Mouse (Mus musculus): ENCODE results near the gene Chek1. TPM values are rescaled to one million over a fixed set of nuclear protein-coding genes. Genes with fewer than 3 reads are reported as not detected.

Gene Chek1
- 17.9 and 24.3 TPM in 2 replicates for polyA plus RNA-seq (2015; fragmentation: Nextera tagmentation; extraction: Ambion mirVana)

- H3K27ac ChIP-seq (ENCODE audit: low read length) = peak within 1 kb of the TSS; percentile 91
- WGBS = 2% methylated on average over 12 of the region's 12 CpGs
- no peaks in the 10 kb centered on the region for H3K36me3 ChIP-seq (ENCODE audit: control insufficient read depth, insufficient read depth, low read length)
- H3K27me3 ChIP-seq (replicated peaks; ENCODE audit: control insufficient read depth, insufficient read depth, low read length) = no peaks in the 10 kb centered on the region
- ATAC-seq = peak; percentile 26; the same call in 1 of the 2 replicates
- peak within 1 kb of the TSS; percentile 81 for H3K9ac ChIP-seq (ENCODE audit: low read depth, low read length)
- peak within 1 kb of the TSS; percentile 86 for H3K4me3 ChIP-seq (ENCODE audit: low read length)
- peaks cover 7% of the 10 kb centered on the region; the same call in 1 of the 2 replicates for H3K4me1 ChIP-seq (ENCODE audit: control insufficient read depth, insufficient read depth, low read length)
- no peaks in the 10 kb centered on the region for H3K9me3 ChIP-seq (ENCODE audit: control insufficient read depth, low read length)
- peak within 1 kb of the TSS; percentile 93 for H3K4me2 ChIP-seq (ENCODE audit: low read depth, low read length)
Measured at GRCm38 (mm10) chr9:36727034-36727755, at the start of gene Chek1. TSS of gene Chek1 (minus strand) at chr9:36727065.

DNA sequence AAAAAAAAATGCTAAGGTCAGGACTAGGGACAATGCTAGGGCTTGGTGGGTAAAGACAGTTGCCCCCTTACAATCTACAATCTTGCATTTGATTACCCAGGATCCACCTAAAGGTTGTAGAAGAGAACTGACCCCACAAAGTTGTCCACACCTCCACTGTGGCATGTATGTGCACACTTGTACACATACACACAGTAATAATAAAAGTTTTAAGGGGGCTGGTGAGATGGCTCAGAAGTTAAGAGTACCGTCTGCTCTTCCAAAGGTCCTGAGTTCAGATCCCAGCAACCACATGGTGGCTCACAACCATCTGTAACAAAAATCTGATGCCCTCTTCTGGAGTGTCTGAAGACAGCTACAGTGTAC lies 42.2 kb upstream of the Chek1 start:
- Histone ChIP-seq H3K27ac (ENCODE audit: low read length) (no peak overlapping the region), H3K9ac (ENCODE audit: low read depth, low read length) (0 out of 2 replicates have a peak overlapping the region, but pooled peaks have one; percentile 84), H3K36me3 (ENCODE audit: control insufficient read depth, insufficient read depth, low read length) (peaks cover 4% of the 10 kb centered on the region), H3K27me3 (replicated peaks; ENCODE audit: control insufficient read depth, insufficient read depth, low read length) (no peaks in the 10 kb centered on the region), H3K4me3 (ENCODE audit: low read length) (no peak overlapping the region), H3K9me3 (ENCODE audit: control insufficient read depth, low read length) (no peaks in the 10 kb centered on the region), H3K4me1 (ENCODE audit: control insufficient read depth, insufficient read depth, low read length) (peaks cover 9% of the 10 kb centered on the region), H3K4me2 (ENCODE audit: low read depth, low read length) (peak overlapping the region; percentile 60; the same call in 1 of the 2 replicates)
- ATAC-seq = no peak
- 84% methylated on average over 1 of the region's 1 CpGs for WGBS

GRCm38 (mm10) chr9:36768156-36769047 lies 41.5 kb upstream of the Chek1 start:
- H3K36me3 ChIP-seq (ENCODE audit: control insufficient read depth, insufficient read depth, low read length) = peaks cover 4% of the 10 kb centered on the region
- H3K9ac ChIP-seq (ENCODE audit: low read depth, low read length) = peak overlapping the region; percentile 84
- peaks cover 9% of the 10 kb centered on the region for H3K4me1 ChIP-seq (ENCODE audit: control insufficient read depth, insufficient read depth, low read length)
- H3K9me3 ChIP-seq (ENCODE audit: control insufficient read depth, low read length) = no peaks in the 10 kb centered on the region
- peak; percentile 37 for ATAC-seq
- H3K4me2 ChIP-seq (ENCODE audit: low read depth, low read length) = peak overlapping the region; percentile 60
- H3K27me3 ChIP-seq (replicated peaks; ENCODE audit: control insufficient read depth, insufficient read depth, low read length) = no peaks in the 10 kb centered on the region
- peak overlapping the region; percentile 71 for H3K4me3 ChIP-seq (ENCODE audit: low read length)
- WGBS = 13% methylated on average over 25 of the region's 25 CpGs
- H3K27ac ChIP-seq (ENCODE audit: low read length) = peak overlapping the region; percentile 86

DNA sequence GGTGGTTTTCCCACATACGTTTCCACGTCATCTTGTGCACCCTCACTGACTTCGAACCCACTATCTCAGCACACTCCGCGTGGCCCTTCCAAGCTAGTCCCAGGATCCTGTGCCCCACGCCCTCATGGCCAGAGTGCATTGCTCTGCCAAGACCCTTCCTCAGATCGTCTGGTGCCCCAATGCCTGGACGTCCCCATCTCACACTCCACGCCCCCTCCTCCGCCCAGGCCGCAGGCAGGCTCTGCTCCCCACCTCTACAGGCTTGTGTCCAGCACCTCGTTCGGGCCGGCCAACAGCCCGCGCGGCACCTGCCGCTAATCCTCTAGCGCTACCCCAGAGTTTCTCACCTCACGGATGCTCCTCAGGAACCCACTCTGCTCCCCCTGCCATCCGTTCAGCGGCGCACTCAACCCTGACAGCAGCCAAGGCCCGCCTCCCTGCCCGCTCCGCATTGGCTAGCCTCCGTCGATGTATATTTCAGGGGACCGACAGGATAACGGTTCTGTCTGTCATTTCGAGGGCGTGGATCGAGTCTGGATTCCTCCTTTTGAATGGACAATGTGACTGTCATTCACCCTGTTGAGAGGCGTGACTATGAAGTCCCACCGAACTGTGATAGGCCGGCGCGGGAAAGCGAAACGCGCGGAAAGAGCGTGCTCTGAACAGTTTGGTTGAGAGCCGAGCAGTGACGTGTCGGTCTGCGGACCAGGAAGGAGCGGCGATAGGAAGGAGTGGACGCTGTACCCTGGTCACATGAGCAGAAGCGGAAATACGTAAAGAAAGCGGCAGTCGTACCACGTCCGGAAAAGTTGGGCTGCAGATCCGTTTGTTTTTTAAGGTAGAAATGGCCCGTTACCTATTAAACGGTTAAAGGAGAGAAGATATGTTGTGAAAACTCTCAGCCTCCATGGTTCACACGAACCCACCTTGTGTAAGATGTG lies 40.6 kb upstream of the Chek1 start, which contains the start of gene Stt3a:
Stt3a (minus strand) TSS at position 477 of the 941 bp plus-strand sequence.
- under 1% methylated on average over 60 of the region's 60 CpGs for WGBS
- Histone ChIP-seq H3K4me2 (ENCODE audit: low read depth, low read length) (peak within 1 kb of the TSS; percentile 60), H3K27ac (ENCODE audit: low read length) (peak within 1 kb of the TSS; percentile 86), H3K4me3 (ENCODE audit: low read length) (peak within 1 kb of the TSS; percentile 98), H3K9me3 (ENCODE audit: control insufficient read depth, low read length) (no peaks in the 10 kb centered on the region), H3K36me3 (ENCODE audit: control insufficient read depth, insufficient read depth, low read length) (peaks cover 6% of the 10 kb centered on the region), H3K9ac (ENCODE audit: low read depth, low read length) (peak within 1 kb of the TSS; percentile 94), H3K27me3 (replicated peaks; ENCODE audit: control insufficient read depth, insufficient read depth, low read length) (no peaks in the 10 kb centered on the region), H3K4me1 (ENCODE audit: control insufficient read depth, insufficient read depth, low read length) (peaks cover 9% of the 10 kb centered on the region)
- ATAC-seq = peak; percentile 100

GRCm38 (mm10) chr9:36764378-36764777 lies 37.5 kb upstream of the Chek1 start:
- WGBS = 89% methylated on average over 1 of the region's 1 CpGs

DNA sequence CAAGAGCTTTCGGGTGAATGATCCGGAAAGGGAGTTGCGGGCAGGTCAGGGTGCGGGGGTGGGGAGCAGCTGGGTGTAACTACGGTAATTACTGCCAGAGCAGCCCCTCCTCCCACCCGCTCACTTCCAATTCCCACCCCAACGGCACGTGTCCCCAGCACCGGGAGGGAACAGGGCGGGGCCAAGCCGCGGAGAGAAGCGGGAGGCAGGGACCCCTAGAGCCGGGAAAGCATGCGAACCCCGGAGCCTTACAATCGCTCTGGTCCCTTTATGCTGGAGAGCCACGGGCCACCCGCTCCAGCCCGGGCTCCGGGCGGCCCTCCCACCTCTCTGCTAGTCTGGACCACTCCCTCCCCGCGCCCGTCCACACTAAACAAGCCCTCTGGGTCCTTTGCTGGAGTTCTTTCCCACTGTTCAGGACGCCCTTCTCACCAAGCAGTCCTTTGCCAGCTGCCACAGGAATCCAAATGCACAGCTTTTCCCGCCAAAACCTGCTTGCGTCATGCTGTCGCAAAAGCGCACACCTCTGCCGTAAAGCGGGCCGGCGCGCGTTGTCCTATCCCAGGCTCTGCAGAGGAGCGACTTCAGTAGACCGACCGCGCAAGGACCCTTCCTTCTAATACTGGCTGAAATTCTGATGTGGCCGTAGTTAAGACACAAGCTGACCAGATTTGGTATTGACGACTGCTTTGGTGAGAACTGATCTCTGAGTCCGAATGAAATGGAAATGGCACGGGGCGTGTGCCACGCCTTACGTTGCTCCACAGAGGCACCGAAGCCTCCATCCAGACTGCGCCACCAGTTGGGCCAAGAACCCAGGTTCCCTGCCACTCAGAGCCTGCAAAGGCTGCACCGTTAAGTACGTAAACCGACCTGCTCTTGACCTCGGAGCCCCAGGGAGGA lies 483 bp downstream of the Chek1 start:
- WGBS = under 1% methylated on average over 48 of the region's 53 CpGs
- ATAC-seq = peak; percentile 95
- peaks cover 7% of the 10 kb centered on the region; the same call in 1 of the 2 replicates for H3K4me1 ChIP-seq (ENCODE audit: control insufficient read depth, insufficient read depth, low read length)

More at GRCm38 (mm10) chr9:36764378-36764777, 37.5 kb upstream of the Chek1 start:
- Histone ChIP-seq H3K4me1 (ENCODE audit: control insufficient read depth, insufficient read depth, low read length) (peaks cover 9% of the 10 kb centered on the region), H3K27me3 (replicated peaks; ENCODE audit: control insufficient read depth, insufficient read depth, low read length) (no peaks in the 10 kb centered on the region), H3K36me3 (ENCODE audit: control insufficient read depth, insufficient read depth, low read length) (peaks cover 10% of the 10 kb centered on the region), H3K4me3 (ENCODE audit: low read length) (no peak overlapping the region), H3K4me2 (ENCODE audit: low read depth, low read length) (no peak overlapping the region), H3K27ac (ENCODE audit: low read length) (no peak overlapping the region), H3K9me3 (ENCODE audit: control insufficient read depth, low read length) (no peaks in the 10 kb centered on the region), H3K9ac (ENCODE audit: low read depth, low read length) (no peak overlapping the region)
- no peak for ATAC-seq

GRCm38 (mm10) chr9:36716624-36717023 lies 10.2 kb downstream of the Chek1 start:
- H3K4me1 ChIP-seq (ENCODE audit: control insufficient read depth, insufficient read depth, low read length) = no peaks in the 10 kb centered on the region
- H3K9ac ChIP-seq (ENCODE audit: low read depth, low read length) = no peak overlapping the region
- WGBS = 74% methylated on average over 3 of the region's 3 CpGs
- no peak for ATAC-seq
- no peaks in the 10 kb centered on the region for H3K27me3 ChIP-seq (replicated peaks; ENCODE audit: control insufficient read depth, insufficient read depth, low read length)
- no peak overlapping the region for H3K4me2 ChIP-seq (ENCODE audit: low read depth, low read length)
- no peaks in the 10 kb centered on the region for H3K9me3 ChIP-seq (ENCODE audit: control insufficient read depth, low read length)
- H3K36me3 ChIP-seq (ENCODE audit: control insufficient read depth, insufficient read depth, low read length) = no peaks in the 10 kb centered on the region
- H3K27ac ChIP-seq (ENCODE audit: low read length) = no peak overlapping the region
- H3K4me3 ChIP-seq (ENCODE audit: low read length) = no peak overlapping the region

More for the DNA sequence above, 483 bp downstream of the Chek1 start:
- Histone ChIP-seq H3K36me3 (ENCODE audit: control insufficient read depth, insufficient read depth, low read length) (peaks cover 3% of the 10 kb centered on the region; the same call in 1 of the 2 replicates), H3K4me2 (ENCODE audit: low read depth, low read length) (peak overlapping the region; percentile 93), H3K4me3 (ENCODE audit: low read length) (peak overlapping the region; percentile 86), H3K27me3 (replicated peaks; ENCODE audit: control insufficient read depth, insufficient read depth, low read length) (no peaks in the 10 kb centered on the region), H3K27ac (ENCODE audit: low read length) (peak overlapping the region; percentile 91), H3K9ac (ENCODE audit: low read depth, low read length) (peak overlapping the region; percentile 81), H3K9me3 (ENCODE audit: control insufficient read depth, low read length) (no peaks in the 10 kb centered on the region)

- Histone ChIP-seq H3K9me3 (ENCODE audit: control insufficient read depth, low read length) (no peaks in the 10 kb centered on the region), H3K4me2 (ENCODE audit: low read depth, low read length) (no peak overlapping the region), H3K27ac (ENCODE audit: low read length) (no peak overlapping the region), H3K9ac (ENCODE audit: low read depth, low read length) (no peak overlapping the region), H3K4me1 (ENCODE audit: control insufficient read depth, insufficient read depth, low read length) (no peaks in the 10 kb centered on the region), H3K36me3 (ENCODE audit: control insufficient read depth, insufficient read depth, low read length) (no peaks in the 10 kb centered on the region), H3K4me3 (ENCODE audit: low read length) (no peak overlapping the region), H3K27me3 (replicated peaks; ENCODE audit: control insufficient read depth, insufficient read depth, low read length) (no peaks in the 10 kb centered on the region)
- ATAC-seq = no peak
- 88% methylated on average over 6 of the region's 6 CpGs for WGBS
Measured at GRCm38 (mm10) chr9:36707304-36707703, 19.6 kb downstream of the Chek1 start.
